Mouse (Mus musculus) thymus, adult 2 months (tissue): ENCODE data around the gene Phkg1.

ENCODE experiments used
- CTCF ChIP-seq: fragments of 200-500 bp; IDR thresholded peaks from 2 replicates; pipeline ENCODE4 v1.5.1; 2012; ENCODE audit warnings: mild to moderate bottlenecking, control low read depth, low read length, moderate library complexity, borderline replicate concordance; ENCODE audit not compliant: control insufficient read depth, poor library complexity, insufficient read depth; ENCODE audit errors: extremely low read depth
- POLR2A ChIP-seq: fragments of 200-500 bp; IDR thresholded peaks from 2 replicates; pipeline ENCODE4 v1.6.1; 2012; ENCODE audit warnings: mild to moderate bottlenecking, low read length, control low read depth, moderate library complexity; ENCODE audit not compliant: control insufficient read depth, poor library complexity, insufficient read depth; ENCODE audit errors: extremely low read depth

- no peak for TF ChIP-seq CTCF
- no peak for TF ChIP-seq POLR2A
These were observed 23.3 kb downstream of the Phkg1 start for GRCm38 (mm10) chr5:129875098-129875497.
